Mouse (Mus musculus) lung, embryonic 15.5 days (tissue): ENCODE measurements at regions not wholly inside any gene's neighbourhood (a gene's known extent, or its start where the extent isn't known, plus 50 kb on each side); places are given as distances from the start of the nearest gene placed in this dataset.
"Not testable (repeated sequence)": the region's sequence is repeated elsewhere in the genome, so short reads cannot be mapped to it uniquely, and the experiment has no call there.

ENCODE experiments used
- ATAC-seq: fragments of 200-750 bp; cut with Nextera tagmentation; 2 replicates; pipeline ENCODE4 v1.8.0; 2017; ENCODE audit warnings: moderate number of reproducible peaks, borderline replicate concordance; ENCODE audit not compliant: low FRiP score, low TSS enrichment; ENCODE audit errors: extremely low read depth
- H3K27ac ChIP-seq: fragments of 300-500 bp; sonication (generic); 2 replicates; pipeline ENCODE4 v1.5.1; 2015; ENCODE audit warnings: moderate library complexity, mild to moderate bottlenecking, inconsistent platforms
- H3K27me3 ChIP-seq: fragments of 300-500 bp; sonication (generic); 2 replicates; pipeline ENCODE4 v1.6.1; 2015; ENCODE audit warnings: inconsistent platforms
- H3K36me3 ChIP-seq: fragments of 300-500 bp; sonication (generic); 2 replicates; pipeline ENCODE4 v1.6.1; 2015; ENCODE audit warnings: inconsistent platforms
- H3K4me1 ChIP-seq: fragments of 300-500 bp; sonication (generic); 2 replicates; pipeline ENCODE4 v1.6.1; 2015; ENCODE audit warnings: inconsistent platforms
- H3K4me2 ChIP-seq: fragments of 300-500 bp; sonication (generic); 2 replicates; pipeline ENCODE4 v1.6.1; 2015; ENCODE audit warnings: inconsistent platforms, mild to moderate bottlenecking, moderate library complexity
- H3K4me3 ChIP-seq: fragments of 300-500 bp; sonication (generic); 2 replicates; pipeline ENCODE4 v1.5.1; 2015; ENCODE audit warnings: mild to moderate bottlenecking, inconsistent platforms
- H3K9ac ChIP-seq: fragments of 300-500 bp; sonication (generic); 2 replicates; pipeline ENCODE4 v1.6.1; 2015; ENCODE audit warnings: inconsistent platforms
- H3K9me3 ChIP-seq: fragments of 300-500 bp; sonication (generic); 2 replicates; pipeline ENCODE4 v1.6.1; 2016; ENCODE audit warnings: inconsistent platforms
- WGBS: fragments of 180-500 bp; shearing (Covaris S2); methylation state at CpG from one replicate; pipeline ENCODE4 v1.1.7; 2015; 5-methylcytosine and 5-hydroxymethylcytosine counted together

- Histone ChIP-seq H3K9me3 (no peaks in the 10 kb centered on the region), H3K27me3 (no peaks in the 10 kb centered on the region), H3K27ac (no peak overlapping the region), H3K4me3 (no peak overlapping the region), H3K4me1 (peaks cover 9% of the 10 kb centered on the region), H3K4me2 (no peak overlapping the region), H3K9ac (no peak overlapping the region), H3K36me3 (no peaks in the 10 kb centered on the region)
- 37% methylated on average over 8 of the region's 8 CpGs for WGBS
- no peak for ATAC-seq
Observed at GRCm38 (mm10) chr12:29050516-29051251, 299.1 kb downstream of the Eipr1 start.

GRCm38 (mm10) chr12:29054367-29054766 lies 302.8 kb downstream of the Eipr1 start:
- H3K9me3 ChIP-seq, result no peaks in the 10 kb centered on the region
- H3K36me3 ChIP-seq, result no peaks in the 10 kb centered on the region
- no peak overlapping the region for H3K9ac ChIP-seq
- no peak for ATAC-seq
- no peak overlapping the region for H3K4me2 ChIP-seq
- H3K4me1 ChIP-seq, result peaks cover 2% of the 10 kb centered on the region
- no peak overlapping the region for H3K27ac ChIP-seq
- H3K27me3 ChIP-seq, result no peaks in the 10 kb centered on the region
- WGBS, result 25% methylated on average over 7 of the region's 7 CpGs
- no peak overlapping the region for H3K4me3 ChIP-seq

- H3K4me1 ChIP-seq, result no peaks in the 10 kb centered on the region
- WGBS, result 30% methylated on average over 14 of the region's 14 CpGs
- H3K4me2 ChIP-seq, result no peak overlapping the region
- no peak overlapping the region for H3K4me3 ChIP-seq
- no peak for ATAC-seq
- no peak overlapping the region for H3K9ac ChIP-seq
- no peaks in the 10 kb centered on the region for H3K36me3 ChIP-seq
- no peak overlapping the region for H3K27ac ChIP-seq
- H3K9me3 ChIP-seq, result no peaks in the 10 kb centered on the region
- H3K27me3 ChIP-seq, result no peaks in the 10 kb centered on the region
Observed at GRCm38 (mm10) chr12:29062025-29062637, 310.5 kb downstream of the Eipr1 start.

GRCm38 (mm10) chr12:29062801-29063200 lies 311.2 kb downstream of the Eipr1 start:
- Histone ChIP-seq H3K9ac (no peak overlapping the region), H3K27ac (no peak overlapping the region), H3K27me3 (no peaks in the 10 kb centered on the region), H3K4me3 (no peak overlapping the region), H3K9me3 (no peaks in the 10 kb centered on the region), H3K36me3 (no peaks in the 10 kb centered on the region), H3K4me1 (no peaks in the 10 kb centered on the region), H3K4me2 (no peak overlapping the region)
- no peak for ATAC-seq
- 93% methylated on average over 3 of the region's 3 CpGs for WGBS

- 19% methylated on average over 5 of the region's 5 CpGs for WGBS
- no peaks in the 10 kb centered on the region for H3K9me3 ChIP-seq
- no peaks in the 10 kb centered on the region for H3K27me3 ChIP-seq
- ATAC-seq, result no peak
- no peak overlapping the region for H3K4me3 ChIP-seq
- H3K27ac ChIP-seq, result no peak overlapping the region
- no peak overlapping the region for H3K4me2 ChIP-seq
- no peaks in the 10 kb centered on the region for H3K36me3 ChIP-seq
- H3K4me1 ChIP-seq, result no peaks in the 10 kb centered on the region
- H3K9ac ChIP-seq, result no peak overlapping the region
Observed at GRCm38 (mm10) chr12:29068180-29068579, 316.6 kb downstream of the Eipr1 start.

- Histone ChIP-seq H3K36me3 (no peaks in the 10 kb centered on the region), H3K4me3 (no peak overlapping the region)
- no peak for ATAC-seq
Observed at GRCm38 (mm10) chr12:29075096-29075852, 323.7 kb downstream of the Eipr1 start.

GRCm38 (mm10) chr12:29076606-29077005 lies 325.0 kb downstream of the Eipr1 start:
- H3K9me3 ChIP-seq, result no peaks in the 10 kb centered on the region
- H3K4me2 ChIP-seq, result no peak overlapping the region
- H3K9ac ChIP-seq, result no peak overlapping the region
- H3K36me3 ChIP-seq, result no peaks in the 10 kb centered on the region
- no peak overlapping the region for H3K27ac ChIP-seq
- 85% methylated on average over 1 of the region's 1 CpGs for WGBS
- ATAC-seq, result no peak
- H3K4me1 ChIP-seq, result 0 out of 2 replicates have a peak, but pooled peaks cover 3% of the 10 kb centered on the region
- H3K27me3 ChIP-seq, result no peaks in the 10 kb centered on the region
- no peak overlapping the region for H3K4me3 ChIP-seq

More at GRCm38 (mm10) chr12:29075096-29075852, 323.7 kb downstream of the Eipr1 start:
- no peak overlapping the region for H3K4me2 ChIP-seq
- H3K27me3 ChIP-seq, result no peaks in the 10 kb centered on the region
- H3K9me3 ChIP-seq, result no peaks in the 10 kb centered on the region
- H3K4me1 ChIP-seq, result 0 out of 2 replicates have a peak, but pooled peaks cover 3% of the 10 kb centered on the region
- WGBS, result 45% methylated on average over 10 of the region's 10 CpGs
- H3K27ac ChIP-seq, result no peak overlapping the region
- no peak overlapping the region for H3K9ac ChIP-seq

- Histone ChIP-seq H3K4me2 (no peak overlapping the region), H3K27ac (no peak overlapping the region), H3K36me3 (no peaks in the 10 kb centered on the region), H3K4me1 (0 out of 2 replicates have a peak, but pooled peaks cover 3% of the 10 kb centered on the region), H3K9ac (no peak overlapping the region), H3K4me3 (no peak overlapping the region), H3K9me3 (no peaks in the 10 kb centered on the region), H3K27me3 (no peaks in the 10 kb centered on the region)
- 49% methylated on average over 1 of the region's 1 CpGs for WGBS
- ATAC-seq, result no peak
Observed at GRCm38 (mm10) chr12:29079011-29079410, 327.4 kb downstream of the Eipr1 start.

- 47% methylated on average over 13 of the region's 13 CpGs for WGBS
- no peaks in the 10 kb centered on the region for H3K36me3 ChIP-seq
- no peak for ATAC-seq
- H3K4me3 ChIP-seq, result no peak overlapping the region
- no peak overlapping the region for H3K27ac ChIP-seq
- H3K9ac ChIP-seq, result no peak overlapping the region
- no peaks in the 10 kb centered on the region for H3K27me3 ChIP-seq
- no peak overlapping the region for H3K4me2 ChIP-seq
- no peaks in the 10 kb centered on the region for H3K9me3 ChIP-seq
- no peaks in the 10 kb centered on the region for H3K4me1 ChIP-seq
Observed at GRCm38 (mm10) chr12:29083426-29084221, 332.0 kb downstream of the Eipr1 start.

GRCm38 (mm10) chr12:29087245-29087644 lies 335.6 kb downstream of the Eipr1 start:
- 68% methylated on average over 2 of the region's 2 CpGs for whole genome bisulfite sequencing
- H3K27ac ChIP-seq, H3K4me2 ChIP-seq, H3K36me3 ChIP-seq, H3K9ac ChIP-seq, H3K4me1 ChIP-seq, H3K4me3 ChIP-seq, ATAC-seq, H3K27me3 ChIP-seq, H3K9me3 ChIP-seq: not testable (repeated sequence)

GRCm38 (mm10) chr12:29089634-29090033 lies 338.0 kb downstream of the Eipr1 start:
- Histone ChIP-seq H3K36me3 (no peaks in the 10 kb centered on the region), H3K4me2 (no peak overlapping the region), H3K9me3 (no peaks in the 10 kb centered on the region), H3K4me1 (no peaks in the 10 kb centered on the region), H3K9ac (no peak overlapping the region), H3K27ac (no peak overlapping the region), H3K4me3 (no peak overlapping the region), H3K27me3 (no peaks in the 10 kb centered on the region)
- no peak for ATAC-seq
- 59% methylated on average over 3 of the region's 3 CpGs for WGBS
